In genomic region chr1:91064903-91065525, GRCm38 (mm10) we compare ENCODE assay signal across 9 mouse cellular contexts.
DNase-seq lines count a peak whose midpoint lies in the region; ATAC-seq and TF ChIP-seq lines count a peak whose summit lies in the region.
"Had no signal": no experiment of that assay in that cellular context is flagged by ENCODE, and none has a peak within 500 bp of the region (broad histone marks: within the 10 kb centered on the region; RNA-seq: fewer than 3 reads in every experiment).

No protein-coding gene starts in this region.

- TF ChIP-seq CTCF in thymus, adult 2 months (IDR thresholded peaks at IDR 0.05; ENCODE audit: borderline replicate concordance, control insufficient read depth, extremely low read depth, insufficient read depth, low read length, poor library complexity) = no peak
- TF ChIP-seq CTCF in midbrain, postnatal 0 days (IDR thresholded peaks at IDR 0.05) = no peak

- 51% methylated on average over 11 of the region's 11 CpGs for WGBS in liver, embryonic 16.5 days (ENCODE audit: insufficient replicate concordance)
- 79% methylated on average over 11 of the region's 11 CpGs for WGBS in liver, embryonic 11.5 days
- WGBS in heart, embryonic 13.5 days = 71% methylated on average over 11 of the region's 11 CpGs
- 91% methylated on average over 11 of the region's 11 CpGs for WGBS in limb, embryonic 10.5 days
- WGBS in thymus, adult 2 months = 20% methylated on average over 11 of the region's 11 CpGs
- 86% methylated on average over 11 of the region's 11 CpGs for whole genome bisulfite sequencing in midbrain, postnatal 0 days

- no peaks in the 10 kb centered on the region for H3K36me3 ChIP-seq in liver, embryonic 16.5 days (ENCODE audit: control insufficient read depth, insufficient read depth)
- H3K36me3 ChIP-seq in liver, embryonic 11.5 days (ENCODE audit: control insufficient read depth, insufficient read depth, low read length) = no peaks in the 10 kb centered on the region
- peaks cover 22% of the 10 kb centered on the region; the same call in 1 of the 2 replicates for H3K36me3 ChIP-seq in heart, embryonic 13.5 days
- no peaks in the 10 kb centered on the region for H3K36me3 ChIP-seq in limb, embryonic 10.5 days
- H3K36me3 ChIP-seq in thymus, adult 2 months (ENCODE audit: control insufficient read depth, insufficient read depth, low read length) = peaks cover 16% of the 10 kb centered on the region
- no peaks in the 10 kb centered on the region for H3K36me3 ChIP-seq in midbrain, postnatal 0 days (ENCODE audit: insufficient read depth, low read length)
- H3K36me3 ChIP-seq: limb, embryonic 13.5 days had no signal

- no peak overlapping the region for H3K4me3 ChIP-seq in liver, embryonic 16.5 days (ENCODE audit: low read depth, low read length)
- H3K4me3 ChIP-seq in liver, embryonic 11.5 days (ENCODE audit: low read depth, low read length) = no peak overlapping the region
- no peak overlapping the region for H3K4me3 ChIP-seq in heart, embryonic 13.5 days
- no peak overlapping the region for H3K4me3 ChIP-seq in limb, embryonic 10.5 days
- H3K4me3 ChIP-seq in thymus, adult 2 months (ENCODE audit: control insufficient read depth, insufficient read depth, low read length) = no peak overlapping the region
- no peak overlapping the region for H3K4me3 ChIP-seq in midbrain, postnatal 0 days (ENCODE audit: low read depth, low read length)
- H3K4me3 ChIP-seq: limb, embryonic 13.5 days had no signal

- H3K9ac ChIP-seq in liver, embryonic 16.5 days (ENCODE audit: low read depth, low read length) = no peak overlapping the region
- H3K9ac ChIP-seq in liver, embryonic 11.5 days (ENCODE audit: low read depth, low read length) = no peak overlapping the region
- H3K9ac ChIP-seq in heart, embryonic 13.5 days = peak overlapping the region; percentile 64
- H3K9ac ChIP-seq in midbrain, postnatal 0 days (replicated peaks; ENCODE audit: low read length, poor library complexity, severe bottlenecking) = no peak overlapping the region
- H3K9ac ChIP-seq: limb, embryonic 13.5 days had no signal

- no peak for DNase-seq in cerebellum, postnatal 36 days
- DNase-seq in liver, embryonic 11.5 days (ENCODE audit: low spot score) = no peak
- no peak for DNase-seq in limb, embryonic 10.5 days (ENCODE audit: low spot score)
- peak; percentile 35 for DNase-seq in thymus, adult 2 months
- no peak for DNase-seq in midbrain, postnatal 0 days (ENCODE audit: low spot score)

- TF ChIP-seq POLR2A in thymus, adult 2 months (IDR thresholded peaks at IDR 0.05; ENCODE audit: control insufficient read depth, extremely low read depth, insufficient read depth, low read length, poor library complexity) = no peak

- ATAC-seq in cerebellum, adult (ENCODE audit: insufficient number of reproducible peaks, low FRiP score, low TSS enrichment) = 0 out of 2 replicates have a peak, but pooled peaks have one; percentile 27
- ATAC-seq in liver, embryonic 16.5 days (ENCODE audit: low read depth) = peak; percentile 65
- ATAC-seq in liver, embryonic 11.5 days (replicated peaks; ENCODE audit: low FRiP score) = no peak
- ATAC-seq in heart, embryonic 13.5 days (ENCODE audit: extremely low read depth, insufficient number of reproducible peaks, low FRiP score, low TSS enrichment) = no peak
- ATAC-seq in midbrain, postnatal 0 days (ENCODE audit: low FRiP score) = no peak

- no peak overlapping the region; the same call in 1 of the 2 replicates for H3K27ac ChIP-seq in liver, embryonic 16.5 days (ENCODE audit: low read length)
- no peak overlapping the region for H3K27ac ChIP-seq in liver, embryonic 11.5 days (ENCODE audit: low read depth, low read length)
- peak overlapping the region; percentile 77 for H3K27ac ChIP-seq in heart, embryonic 13.5 days (replicated peaks)
- H3K27ac ChIP-seq in limb, embryonic 10.5 days = peak overlapping the region; percentile 4; the same call in 1 of the 2 replicates
- peak overlapping the region; percentile 49 for H3K27ac ChIP-seq in thymus, adult 2 months (ENCODE audit: control insufficient read depth, insufficient read depth, low read length)
- H3K27ac ChIP-seq in midbrain, postnatal 0 days (ENCODE audit: low read depth, low read length) = no peak overlapping the region
- H3K27ac ChIP-seq: limb, embryonic 13.5 days had no signal

- peaks cover 48% of the 10 kb centered on the region for H3K4me1 ChIP-seq in liver, embryonic 16.5 days (ENCODE audit: control insufficient read depth, low read depth, low read length)
- peaks cover 31% of the 10 kb centered on the region for H3K4me1 ChIP-seq in liver, embryonic 11.5 days (replicated peaks; ENCODE audit: control insufficient read depth, insufficient read depth, low read length)
- peaks cover 98% of the 10 kb centered on the region for H3K4me1 ChIP-seq in heart, embryonic 13.5 days
- peaks cover 71% of the 10 kb centered on the region for H3K4me1 ChIP-seq in limb, embryonic 10.5 days
- H3K4me1 ChIP-seq in thymus, adult 2 months (replicated peaks; ENCODE audit: control insufficient read depth, insufficient read depth, low read length) = peaks cover 54% of the 10 kb centered on the region
- H3K4me1 ChIP-seq in midbrain, postnatal 0 days (ENCODE audit: insufficient read depth, low read length) = peaks cover 12% of the 10 kb centered on the region

- no peak overlapping the region for H3K4me2 ChIP-seq in liver, embryonic 16.5 days (ENCODE audit: low read depth, low read length)
- H3K4me2 ChIP-seq in liver, embryonic 11.5 days = no peak overlapping the region
- H3K4me2 ChIP-seq in heart, embryonic 13.5 days = no peak overlapping the region
- H3K4me2 ChIP-seq in midbrain, postnatal 0 days (ENCODE audit: low read depth, low read length, poor library complexity, severe bottlenecking) = no peak overlapping the region
- H3K4me2 ChIP-seq: limb, embryonic 13.5 days had no signal

- H3K27me3 ChIP-seq in liver, embryonic 16.5 days (ENCODE audit: control insufficient read depth, insufficient read depth, low read depth, low read length) = no peaks in the 10 kb centered on the region
- no peaks in the 10 kb centered on the region for H3K27me3 ChIP-seq in liver, embryonic 11.5 days (replicated peaks; ENCODE audit: control insufficient read depth, insufficient read depth, low read length)
- no peaks in the 10 kb centered on the region for H3K27me3 ChIP-seq in heart, embryonic 13.5 days (replicated peaks)
- no peaks in the 10 kb centered on the region for H3K27me3 ChIP-seq in limb, embryonic 10.5 days (ENCODE audit: low read depth, poor library complexity, severe bottlenecking)
- no peaks in the 10 kb centered on the region for H3K27me3 ChIP-seq in thymus, adult 2 months (ENCODE audit: control insufficient read depth, insufficient read depth, low read length)
- no peaks in the 10 kb centered on the region for H3K27me3 ChIP-seq in midbrain, postnatal 0 days (ENCODE audit: insufficient read depth, low read length)
- H3K27me3 ChIP-seq: limb, embryonic 13.5 days had no signal

- no peaks in the 10 kb centered on the region for H3K9me3 ChIP-seq in liver, embryonic 16.5 days (replicated peaks; ENCODE audit: control insufficient read depth, low read length)
- no peaks in the 10 kb centered on the region for H3K9me3 ChIP-seq in liver, embryonic 11.5 days (ENCODE audit: control insufficient read depth, low read length)
- no peaks in the 10 kb centered on the region for H3K9me3 ChIP-seq in heart, embryonic 13.5 days
- H3K9me3 ChIP-seq in limb, embryonic 10.5 days (replicated peaks) = no peaks in the 10 kb centered on the region
- no peaks in the 10 kb centered on the region for H3K9me3 ChIP-seq in midbrain, postnatal 0 days (ENCODE audit: low read length)
- H3K9me3 ChIP-seq: limb, embryonic 13.5 days had no signal

Comparison
In these comparisons a context has a peak if more than half of its experiments do, and no peak if none do; other contexts are left out.
1. ATAC-seq: peak in cerebellum, adult (single experiment) and liver, embryonic 16.5 days (single experiment); none in liver, embryonic 11.5 days (single experiment), heart, embryonic 13.5 days (single experiment) and midbrain, postnatal 0 days (single experiment).
2. H3K27ac ChIP-seq: peak in heart, embryonic 13.5 days (single experiment), limb, embryonic 10.5 days (single experiment) and thymus, adult 2 months (single experiment); none in liver, embryonic 16.5 days (single experiment), liver, embryonic 11.5 days (single experiment) and midbrain, postnatal 0 days (single experiment).